Mouse (Mus musculus) intestine, embryonic 15.5 days (tissue): ENCODE data around the gene Atp6v0a4. TPM values are rescaled to one million over a fixed set of nuclear protein-coding genes. Genes with fewer than 3 reads are reported as not detected.

Experiments used
- ATAC-seq: fragments of 200-750 bp; cut with Nextera tagmentation; 2 replicates; pipeline ENCODE4 v1.8.0; 2017; ENCODE audit warnings: moderate TSS enrichment, moderate library complexity
- H3K27ac ChIP-seq: fragments of 300-500 bp; sonication (generic); 2 replicates; pipeline ENCODE4 v1.5.1; 2015; ENCODE audit warnings: mild to moderate bottlenecking, inconsistent platforms
- H3K27me3 ChIP-seq: fragments of 300-500 bp; sonication (generic); replicated peaks from 2 replicates; pipeline ENCODE4 v1.6.1; 2015; ENCODE audit warnings: inconsistent platforms
- H3K36me3 ChIP-seq: fragments of 300-500 bp; sonication (generic); 2 replicates; pipeline ENCODE4 v1.6.1; 2015; ENCODE audit warnings: inconsistent platforms
- H3K4me1 ChIP-seq: fragments of 300-500 bp; sonication (generic); replicated peaks from 2 replicates; pipeline ENCODE4 v1.6.1; 2015; ENCODE audit warnings: inconsistent platforms
- H3K4me2 ChIP-seq: fragments of 300-500 bp; sonication (generic); replicated peaks from 2 replicates; pipeline ENCODE4 v1.6.1; 2015; ENCODE audit warnings: mild to moderate bottlenecking, inconsistent platforms
- H3K4me3 ChIP-seq: fragments of 300-500 bp; sonication (generic); replicated peaks from 2 replicates; pipeline ENCODE4 v1.5.1; 2015; ENCODE audit warnings: inconsistent platforms
- H3K9ac ChIP-seq: fragments of 300-500 bp; sonication (generic); 2 replicates; pipeline ENCODE4 v1.6.1; 2015; ENCODE audit warnings: inconsistent platforms
- H3K9me3 ChIP-seq: fragments of 300-500 bp; sonication (generic); 2 replicates; pipeline ENCODE4 v1.6.1; 2016; ENCODE audit warnings: inconsistent platforms
- whole genome bisulfite sequencing: fragments of 180-500 bp; shearing (Covaris S2); methylation state at CpG from one replicate; pipeline ENCODE4 v1.1.7; 2015; 5-methylcytosine and 5-hydroxymethylcytosine counted together
- polyA plus RNA-seq: library from polyadenylated mRNA; unstranded; fragments of >200 nt; fragmentation: Nextera tagmentation; extraction: Ambion mirVana; gene quantifications from 2 replicates; pipeline ENCODE4 v1.2.1, GENCODE M21; 2015

The Atp6v0a4 gene
- polyA plus RNA-seq, 1 experiment from 2014 or later = 4.0 TPM

DNA sequence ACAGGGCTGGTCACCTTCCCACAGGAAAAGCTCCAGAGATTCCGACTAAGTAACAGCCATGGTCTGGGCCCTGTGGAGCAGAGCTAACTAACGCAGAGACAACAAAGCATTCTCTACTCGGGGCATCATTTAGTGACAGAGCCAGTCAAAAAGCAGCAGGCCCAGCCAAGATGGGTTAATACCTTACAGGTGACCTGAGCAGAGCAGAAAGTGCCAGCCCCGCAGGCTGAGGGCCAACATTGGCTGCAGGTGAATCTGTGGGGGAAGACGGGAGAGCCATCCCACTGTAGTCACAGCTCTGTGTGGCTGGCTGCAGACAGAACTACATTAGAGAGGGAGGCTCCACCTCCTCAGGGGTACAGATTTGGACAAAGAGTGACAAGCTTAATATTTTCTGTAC lies 22.9 kb upstream of the Atp6v0a4 start:
- Histone ChIP-seq H3K36me3 (no peaks in the 10 kb centered on the region), H3K9me3 (no peaks in the 10 kb centered on the region), H3K4me2 (no peak overlapping the region), H3K4me3 (no peak overlapping the region), H3K4me1 (peaks cover 3% of the 10 kb centered on the region), H3K27ac (no peak overlapping the region), H3K27me3 (no peaks in the 10 kb centered on the region), H3K9ac (no peak overlapping the region)
- ATAC-seq = no peak
- WGBS = 83% methylated on average over 5 of the region's 5 CpGs

DNA sequence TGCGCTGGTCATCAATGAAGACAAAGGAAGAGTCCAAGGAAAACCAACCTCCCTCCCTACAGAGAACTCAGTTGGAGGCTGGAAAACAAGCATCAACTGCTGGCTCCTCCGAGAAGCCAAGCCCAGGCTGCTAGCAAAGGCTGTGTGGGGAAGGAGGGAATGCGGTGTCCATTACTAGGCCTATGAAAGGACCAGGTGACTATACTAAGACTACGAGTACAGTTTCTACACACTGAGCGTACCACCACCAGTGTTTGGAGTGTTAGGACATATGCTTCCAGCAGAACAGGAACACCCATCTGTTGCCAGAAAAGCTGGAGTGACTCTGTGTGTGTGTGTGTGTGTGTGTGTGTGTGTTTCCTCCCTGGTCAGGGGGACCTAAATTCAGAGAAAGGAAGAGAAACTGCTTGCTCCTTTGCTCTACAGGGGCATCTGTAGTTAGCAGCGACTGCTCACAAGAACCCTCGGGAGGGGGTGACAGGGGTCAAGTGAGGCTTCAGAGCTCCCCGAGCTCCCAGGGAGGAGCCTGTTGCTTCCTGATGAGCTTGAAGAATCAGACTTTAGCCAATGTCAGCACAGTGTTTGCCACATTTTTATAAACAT lies 21.2 kb upstream of the Atp6v0a4 start:
- 65% methylated on average over 8 of the region's 8 CpGs for WGBS
- H3K4me3 ChIP-seq = no peak overlapping the region
- no peak overlapping the region for H3K27ac ChIP-seq
- H3K4me2 ChIP-seq = no peak overlapping the region
- peaks cover 3% of the 10 kb centered on the region for H3K4me1 ChIP-seq
- ATAC-seq = no peak
- H3K9ac ChIP-seq = no peak overlapping the region
- no peaks in the 10 kb centered on the region for H3K36me3 ChIP-seq
- H3K27me3 ChIP-seq = no peaks in the 10 kb centered on the region
- no peaks in the 10 kb centered on the region for H3K9me3 ChIP-seq

DNA sequence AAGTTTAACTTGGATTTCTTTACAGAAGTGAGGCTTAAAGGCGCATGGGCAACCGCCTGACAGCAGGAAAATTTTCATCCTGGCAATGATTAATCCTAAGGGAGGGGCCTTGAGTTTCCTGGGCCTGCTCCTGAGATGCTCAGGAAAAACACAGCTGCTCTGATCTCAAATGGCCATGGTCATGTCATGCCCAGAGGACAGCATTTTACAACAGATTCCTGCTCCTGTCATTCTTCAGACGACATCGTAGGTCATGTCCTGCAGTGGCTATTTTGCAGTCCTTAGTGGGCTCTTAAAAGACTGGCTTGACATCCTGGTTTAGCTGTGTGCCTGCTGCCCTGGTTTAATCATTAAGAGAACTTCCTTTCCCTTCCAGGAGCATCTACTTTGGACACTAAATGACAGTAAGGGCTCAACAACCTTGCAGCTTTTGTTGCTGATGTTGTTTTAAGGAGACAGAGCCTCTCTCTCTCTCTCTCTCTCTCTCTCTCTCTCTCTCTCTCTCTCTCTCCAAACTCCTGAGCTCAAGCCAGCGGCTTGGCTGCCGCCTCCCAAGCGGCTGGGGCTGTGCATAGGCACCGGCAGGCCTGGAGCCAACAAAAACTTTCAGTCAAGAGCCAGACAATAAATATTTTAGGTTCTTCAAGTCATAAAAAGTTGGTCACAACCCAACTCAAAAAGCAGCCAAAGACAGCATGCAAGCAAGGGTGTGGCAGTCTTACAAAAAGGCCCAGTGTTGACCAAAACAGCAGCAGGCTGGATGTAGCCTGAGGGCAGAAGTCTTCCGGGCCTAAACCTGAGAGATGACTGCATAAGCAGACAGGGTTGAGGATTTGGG lies 20.0 kb upstream of the Atp6v0a4 start:
- no peaks in the 10 kb centered on the region for H3K27me3 ChIP-seq
- H3K27ac ChIP-seq = 0 out of 2 replicates have a peak overlapping the region, but pooled peaks have one; percentile 0
- H3K9me3 ChIP-seq = no peaks in the 10 kb centered on the region
- H3K9ac ChIP-seq = no peak overlapping the region
- H3K4me1 ChIP-seq = peaks cover 3% of the 10 kb centered on the region
- no peak overlapping the region for H3K4me3 ChIP-seq
- no peaks in the 10 kb centered on the region for H3K36me3 ChIP-seq
- no peak overlapping the region for H3K4me2 ChIP-seq
- peak; percentile 66 for ATAC-seq
- WGBS = 39% methylated on average over 9 of the region's 9 CpGs

DNA sequence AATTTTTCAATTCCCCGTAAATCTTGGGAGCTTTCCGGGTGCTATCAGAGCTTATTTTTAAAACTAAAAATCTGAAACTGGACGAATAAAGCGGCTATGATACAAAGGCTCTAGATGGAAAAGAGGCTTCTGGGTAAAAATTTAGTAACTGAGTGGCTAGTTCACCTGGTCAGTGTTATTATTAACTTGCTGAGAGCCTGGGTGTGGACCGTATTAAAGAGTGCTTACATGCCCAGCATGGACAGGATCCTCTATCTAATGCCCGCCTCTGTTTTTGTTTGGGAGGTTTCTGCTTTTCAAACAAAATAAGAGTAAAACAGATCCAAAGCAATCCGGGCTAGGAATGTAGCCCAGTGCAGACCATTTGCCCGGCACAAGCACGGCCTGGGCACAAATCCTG lies 16.0 kb upstream of the Atp6v0a4 start:
- Histone ChIP-seq H3K36me3 (no peaks in the 10 kb centered on the region), H3K4me2 (no peak overlapping the region), H3K27ac (no peak overlapping the region), H3K4me1 (peaks cover 3% of the 10 kb centered on the region), H3K9ac (no peak overlapping the region), H3K27me3 (no peaks in the 10 kb centered on the region), H3K9me3 (no peaks in the 10 kb centered on the region), H3K4me3 (no peak overlapping the region)
- no peak for ATAC-seq
- WGBS = 88% methylated on average over 9 of the region's 9 CpGs

DNA sequence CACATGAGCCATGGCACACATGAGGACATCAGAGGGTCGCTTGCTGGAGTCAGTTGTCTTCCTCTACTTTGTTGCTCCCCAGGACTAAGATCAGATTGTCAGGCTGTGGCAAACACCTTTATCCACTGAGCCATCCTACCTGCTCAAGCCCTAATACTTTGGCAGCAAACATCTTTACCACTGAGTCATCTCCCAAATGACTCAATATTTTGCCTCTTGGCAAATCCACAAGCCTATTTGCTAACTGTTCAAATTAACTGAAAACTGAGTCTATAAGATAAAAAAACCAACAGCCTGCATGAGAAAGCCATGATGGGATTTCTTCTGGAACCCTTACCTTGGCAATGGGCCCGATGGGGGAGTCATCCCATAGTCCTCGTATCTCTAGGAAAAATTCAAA lies 14.7 kb upstream of the Atp6v0a4 start:
- Histone ChIP-seq H3K4me2 (no peak overlapping the region), H3K9ac (no peak overlapping the region), H3K4me1 (peaks cover under 1% of the 10 kb centered on the region; the same call in 1 of the 2 replicates), H3K36me3 (no peaks in the 10 kb centered on the region), H3K27me3 (no peaks in the 10 kb centered on the region), H3K9me3 (no peaks in the 10 kb centered on the region), H3K27ac (no peak overlapping the region), H3K4me3 (no peak overlapping the region)
- WGBS = 85% methylated on average over 3 of the region's 3 CpGs
- no peak for ATAC-seq

DNA sequence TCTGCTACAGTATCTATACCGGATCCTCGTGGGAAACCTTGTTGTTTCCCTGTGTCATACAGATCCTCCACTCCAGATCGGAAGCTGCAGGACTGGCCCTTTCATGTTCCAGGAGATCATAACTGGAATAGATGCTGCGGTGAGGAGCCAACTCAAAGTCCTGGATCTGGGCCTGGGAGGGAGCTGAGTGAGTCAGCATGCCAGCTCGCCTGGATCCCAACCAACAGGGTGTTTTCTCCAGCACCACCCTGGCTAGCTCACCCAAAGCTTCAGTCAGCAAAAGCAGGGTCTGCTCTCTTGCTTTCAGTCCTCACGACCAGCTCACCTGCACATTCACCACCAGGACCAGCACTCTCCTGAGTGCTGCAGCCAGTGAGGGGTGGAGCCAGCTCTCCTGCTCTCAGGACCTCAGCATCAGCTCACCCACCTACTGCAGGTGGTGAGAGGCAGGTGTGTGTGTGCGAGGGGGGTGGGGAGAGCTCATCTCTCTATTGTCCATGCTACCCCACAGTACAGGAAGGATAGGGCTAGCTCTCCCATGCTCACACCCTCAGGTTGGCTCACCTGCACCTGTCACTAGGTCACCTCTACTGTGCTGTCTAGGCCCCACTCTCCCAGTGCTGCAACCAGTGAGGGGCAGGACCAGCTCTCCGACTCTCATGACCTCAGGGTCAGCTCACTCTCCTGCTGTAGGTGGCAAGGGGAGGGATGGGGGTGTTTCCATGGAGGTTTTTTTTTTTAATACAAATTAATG lies 10.6 kb upstream of the Atp6v0a4 start:
- ATAC-seq = no peak

DNA sequence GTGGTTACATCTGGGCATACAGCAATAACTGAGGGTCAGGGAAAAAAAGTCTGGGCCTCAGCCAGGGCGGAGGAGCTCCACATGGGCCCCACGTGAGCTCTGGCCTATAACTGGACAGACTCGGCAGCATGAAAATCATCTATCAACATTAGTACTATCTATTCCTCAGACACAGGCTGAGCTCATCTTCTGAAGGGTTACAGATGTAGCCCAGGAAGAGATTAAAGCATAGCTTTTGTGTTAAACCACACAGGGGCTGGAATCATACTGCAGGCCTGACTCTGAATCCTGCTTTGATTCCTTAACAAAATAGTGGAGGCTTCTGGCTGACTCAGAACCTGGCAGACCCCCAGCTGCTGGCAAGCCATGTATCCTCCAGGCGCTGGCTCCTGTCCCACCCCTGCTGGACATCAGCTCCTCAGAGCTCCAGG lies 7.4 kb upstream of the Atp6v0a4 start:
- Histone ChIP-seq H3K4me2 (no peak overlapping the region), H3K9ac (no peak overlapping the region), H3K27me3 (no peaks in the 10 kb centered on the region), H3K4me1 (no peaks in the 10 kb centered on the region), H3K9me3 (no peaks in the 10 kb centered on the region), H3K4me3 (no peak overlapping the region), H3K36me3 (no peaks in the 10 kb centered on the region; the same call in 1 of the 2 replicates), H3K27ac (no peak overlapping the region)
- 0 out of 2 replicates have a peak, but pooled peaks have one; percentile 23 for ATAC-seq
- WGBS = 63% methylated on average over 4 of the region's 4 CpGs

More for the DNA sequence above, 10.6 kb upstream of the Atp6v0a4 start:
- H3K4me2 ChIP-seq = no peak overlapping the region
- H3K9ac ChIP-seq = no peak overlapping the region
- H3K9me3 ChIP-seq = no peaks in the 10 kb centered on the region
- H3K4me3 ChIP-seq = no peak overlapping the region
- no peaks in the 10 kb centered on the region; the same call in 1 of the 2 replicates for H3K36me3 ChIP-seq
- 87% methylated on average over 8 of the region's 8 CpGs for WGBS
- H3K4me1 ChIP-seq = no peaks in the 10 kb centered on the region
- no peak overlapping the region for H3K27ac ChIP-seq
- H3K27me3 ChIP-seq = no peaks in the 10 kb centered on the region

DNA sequence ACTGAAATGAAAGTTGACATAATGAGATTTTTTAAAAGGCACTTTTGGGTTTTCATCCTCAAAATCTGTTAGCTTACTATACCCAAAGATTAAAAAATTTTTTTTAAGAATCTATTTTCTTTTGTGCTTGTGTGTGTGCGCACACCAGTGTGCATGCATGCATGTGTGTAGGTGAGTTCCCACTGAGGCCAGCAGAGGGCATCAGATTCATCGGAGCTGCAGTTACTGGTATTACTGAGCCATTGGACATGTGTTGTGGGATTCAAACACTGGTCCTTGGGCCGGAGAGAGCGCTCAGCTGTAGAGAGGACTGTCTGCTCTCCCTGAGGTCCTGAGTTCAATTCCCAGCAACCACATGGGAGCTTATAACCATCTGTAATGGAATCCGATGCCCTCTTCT lies 5.5 kb upstream of the Atp6v0a4 start:
- no peak overlapping the region for H3K9ac ChIP-seq
- H3K27ac ChIP-seq = no peak overlapping the region
- ATAC-seq = no peak
- no peaks in the 10 kb centered on the region for H3K4me1 ChIP-seq
- H3K9me3 ChIP-seq = no peaks in the 10 kb centered on the region
- WGBS = 95% methylated on average over 5 of the region's 5 CpGs
- no peaks in the 10 kb centered on the region; the same call in 1 of the 2 replicates for H3K36me3 ChIP-seq
- H3K4me3 ChIP-seq = no peak overlapping the region
- no peaks in the 10 kb centered on the region for H3K27me3 ChIP-seq
- H3K4me2 ChIP-seq = no peak overlapping the region

DNA sequence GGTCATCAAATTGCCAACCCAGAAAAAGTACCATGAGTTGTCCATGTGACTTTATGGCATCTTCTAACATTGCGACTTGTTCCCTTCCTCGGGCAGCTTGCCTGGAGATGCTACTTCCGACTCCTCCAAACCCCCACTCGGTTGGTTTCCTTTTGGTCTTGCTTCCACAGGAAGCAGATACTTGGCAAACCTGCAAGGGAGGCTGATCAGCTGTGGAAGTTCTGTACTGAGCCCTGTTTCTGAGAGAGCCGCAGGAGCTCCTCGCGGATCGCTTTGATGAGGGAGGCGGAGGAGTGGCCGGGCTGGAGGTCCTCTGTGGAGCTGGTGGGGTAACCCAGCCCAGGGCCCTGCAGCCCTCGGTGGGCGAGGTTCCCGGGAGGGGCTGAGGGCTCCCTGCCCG lies 3.7 kb upstream of the Atp6v0a4 start:
- H3K36me3 ChIP-seq = no peaks in the 10 kb centered on the region; the same call in 1 of the 2 replicates
- H3K27me3 ChIP-seq = no peaks in the 10 kb centered on the region
- no peak overlapping the region for H3K4me3 ChIP-seq
- no peaks in the 10 kb centered on the region for H3K4me1 ChIP-seq
- no peaks in the 10 kb centered on the region for H3K9me3 ChIP-seq
- no peak overlapping the region for H3K9ac ChIP-seq
- no peak for ATAC-seq
- WGBS = 88% methylated on average over 14 of the region's 14 CpGs
- no peak overlapping the region for H3K27ac ChIP-seq
- H3K4me2 ChIP-seq = no peak overlapping the region

DNA sequence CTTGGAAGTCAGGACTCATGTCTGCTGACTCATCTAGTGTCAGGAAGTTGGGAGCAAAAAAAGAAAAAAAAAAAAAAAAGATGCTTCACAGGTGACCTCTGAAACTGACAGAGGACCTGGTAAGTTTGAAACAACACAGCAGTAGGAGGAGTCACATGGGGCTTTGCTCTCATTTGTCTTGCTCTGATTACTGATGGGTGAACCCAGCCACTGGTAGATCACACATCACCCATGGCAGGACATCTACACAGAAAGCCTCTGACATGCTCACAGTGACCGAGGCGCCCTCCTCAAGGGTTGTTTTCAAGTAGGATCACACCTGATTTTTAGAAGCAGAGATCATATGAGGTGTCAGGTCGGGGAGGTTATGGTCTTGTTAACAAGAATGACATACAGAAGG lies 1.1 kb upstream of the Atp6v0a4 start:
- no peak overlapping the region for H3K27ac ChIP-seq
- 93% methylated on average over 3 of the region's 3 CpGs for WGBS
- no peak for ATAC-seq
- H3K9me3 ChIP-seq = no peaks in the 10 kb centered on the region
- no peak overlapping the region for H3K9ac ChIP-seq
- H3K4me3 ChIP-seq = no peak overlapping the region
- no peaks in the 10 kb centered on the region for H3K27me3 ChIP-seq
- no peak overlapping the region for H3K4me2 ChIP-seq
- no peaks in the 10 kb centered on the region; the same call in 1 of the 2 replicates for H3K36me3 ChIP-seq
- H3K4me1 ChIP-seq = no peaks in the 10 kb centered on the region

DNA sequence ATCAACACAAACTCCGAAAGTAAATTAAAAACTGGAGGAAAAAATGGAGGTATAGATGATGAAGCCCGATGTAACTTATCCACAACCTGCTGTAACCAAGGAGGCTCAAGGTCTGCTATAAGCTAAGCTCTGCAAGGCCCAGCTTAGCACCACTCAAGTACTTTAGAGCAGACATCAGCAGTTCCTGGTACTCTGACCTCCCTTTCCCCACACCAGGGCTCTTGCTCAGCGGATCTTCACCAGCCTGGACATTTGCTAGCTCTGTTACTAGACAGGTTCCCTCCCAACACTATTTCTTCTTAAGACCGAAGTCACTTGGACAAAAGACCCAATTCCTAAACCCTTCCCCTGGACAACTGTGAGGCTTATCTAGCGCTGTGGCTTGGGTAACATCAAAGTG lies 496 bp upstream of the Atp6v0a4 start:
- no peak overlapping the region for H3K27ac ChIP-seq
- no peak overlapping the region for H3K9ac ChIP-seq
- no peaks in the 10 kb centered on the region for H3K27me3 ChIP-seq
- H3K9me3 ChIP-seq = no peaks in the 10 kb centered on the region
- no peaks in the 10 kb centered on the region for H3K4me1 ChIP-seq
- 95% methylated on average over 5 of the region's 5 CpGs for WGBS
- no peak overlapping the region for H3K4me2 ChIP-seq
- no peak for ATAC-seq
- H3K4me3 ChIP-seq = no peak overlapping the region
- no peaks in the 10 kb centered on the region for H3K36me3 ChIP-seq

DNA sequence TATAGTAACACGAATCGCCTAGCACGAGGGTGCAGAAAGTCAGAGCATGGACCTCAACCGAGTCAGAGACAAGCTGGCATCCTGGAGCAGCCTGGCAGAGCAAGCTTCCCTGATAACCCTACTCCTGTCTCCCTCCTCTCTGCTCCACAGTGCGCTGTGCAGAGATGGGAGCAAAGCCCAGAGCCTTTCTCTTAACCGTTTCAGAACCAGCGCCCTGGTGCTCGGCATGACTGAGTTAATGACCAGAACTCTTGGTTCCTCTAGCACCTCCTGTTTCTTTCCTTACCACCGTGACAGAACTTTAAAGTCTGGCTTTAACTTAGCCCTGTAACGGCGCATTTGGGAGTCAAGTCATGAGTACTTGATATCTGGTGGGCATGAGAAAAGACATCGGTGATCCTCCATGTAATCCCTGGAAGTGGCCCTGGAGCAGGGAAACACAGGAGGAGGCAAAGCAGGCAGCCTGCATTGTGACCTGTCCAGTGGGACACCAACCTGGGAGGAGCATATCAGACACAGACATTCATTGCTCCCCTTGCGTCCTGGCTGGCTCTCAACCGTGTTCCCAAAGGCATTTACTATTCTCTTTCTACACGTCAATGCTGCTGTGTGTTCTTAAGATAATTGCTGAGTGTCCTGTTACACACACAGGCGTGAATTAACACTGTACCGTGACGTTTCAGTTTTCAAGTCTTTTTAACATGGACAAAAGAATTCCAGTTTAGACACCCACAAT lies 747 bp downstream of the Atp6v0a4 start:
- Histone ChIP-seq H3K27ac (no peak overlapping the region), H3K27me3 (no peaks in the 10 kb centered on the region), H3K4me1 (no peaks in the 10 kb centered on the region), H3K4me3 (no peak overlapping the region), H3K9ac (no peak overlapping the region), H3K4me2 (no peak overlapping the region), H3K9me3 (no peaks in the 10 kb centered on the region), H3K36me3 (no peaks in the 10 kb centered on the region)
- no peak for ATAC-seq
- WGBS = 79% methylated on average over 18 of the region's 18 CpGs
